Mouse (Mus musculus) myocyte (in vitro differentiated cells): ENCODE measurements around the gene Slc11a2.

Experiments used
- CEBPB ChIP-seq: IDR thresholded peaks from 2 replicates; pipeline ENCODE4 v1.6.1; 2011; ENCODE audit warnings: mild to moderate bottlenecking, moderate library complexity; ENCODE audit not compliant: poor library complexity, insufficient read depth, severe bottlenecking
- E2F4 ChIP-seq: IDR thresholded peaks from one replicate; pipeline ENCODE4 v1.6.1; 2011; ENCODE audit warnings: mild to moderate bottlenecking, control low read depth, moderate library complexity; ENCODE audit not compliant: insufficient read depth
- MAX ChIP-seq: IDR thresholded peaks from one replicate; pipeline ENCODE4 v1.6.1; 2011; ENCODE audit warnings: low read depth, mild to moderate bottlenecking, control low read depth
- MYOD1 ChIP-seq, 3 experiments: IDR thresholded peaks; one replicate each; pipeline ENCODE4 v1.6.1; 2011; ENCODE audit warnings: control low read depth in 2 of 3, low read depth in 2 of 3, mild to moderate bottlenecking in 2 of 3, moderate library complexity in 1 of 3; ENCODE audit not compliant: insufficient read length in 2 of 3, control insufficient read depth in 1 of 3
- MYOG ChIP-seq, 3 experiments: IDR thresholded peaks; one replicate each; pipeline ENCODE4 v1.6.1; 2011; ENCODE audit warnings: control low read depth in 2 of 3, low read depth in 2 of 3, mild to moderate bottlenecking in 2 of 3; ENCODE audit not compliant: insufficient read length in 2 of 3, control insufficient read depth in 1 of 3, insufficient read depth in 1 of 3
- POLR2A ChIP-seq: IDR thresholded peaks from one replicate; pipeline ENCODE4 v1.6.1; 2011; ENCODE audit warnings: low read depth, mild to moderate bottlenecking, control low read depth, moderate library complexity; ENCODE audit not compliant: insufficient read length
- POLR2AphosphoS2 ChIP-seq: IDR thresholded peaks from one replicate; pipeline ENCODE4 v1.6.1; 2011; ENCODE audit warnings: low read depth, control low read depth; ENCODE audit not compliant: insufficient read length
- REST ChIP-seq: IDR thresholded peaks from one replicate; pipeline ENCODE4 v1.6.1; 2011; ENCODE audit warnings: mild to moderate bottlenecking, control low read depth, moderate library complexity; ENCODE audit not compliant: insufficient read depth, insufficient read length
- SRF ChIP-seq: IDR thresholded peaks from one replicate; pipeline ENCODE4 v1.6.1; 2011; ENCODE audit warnings: low read depth; ENCODE audit not compliant: control insufficient read depth, insufficient read length
- TCF12 ChIP-seq: IDR thresholded peaks from one replicate; pipeline ENCODE4 v1.6.1; 2011; ENCODE audit warnings: mild to moderate bottlenecking, control low read depth; ENCODE audit not compliant: poor library complexity, insufficient read depth, severe bottlenecking
- TCF3 ChIP-seq: IDR thresholded peaks from one replicate; pipeline ENCODE4 v1.6.1; 2011; ENCODE audit warnings: low read depth, control low read depth; ENCODE audit not compliant: insufficient read length
- USF1 ChIP-seq: IDR thresholded peaks from one replicate; pipeline ENCODE4 v1.6.1; 2011; ENCODE audit warnings: low read depth, mild to moderate bottlenecking, control low read depth, moderate library complexity

DNA sequence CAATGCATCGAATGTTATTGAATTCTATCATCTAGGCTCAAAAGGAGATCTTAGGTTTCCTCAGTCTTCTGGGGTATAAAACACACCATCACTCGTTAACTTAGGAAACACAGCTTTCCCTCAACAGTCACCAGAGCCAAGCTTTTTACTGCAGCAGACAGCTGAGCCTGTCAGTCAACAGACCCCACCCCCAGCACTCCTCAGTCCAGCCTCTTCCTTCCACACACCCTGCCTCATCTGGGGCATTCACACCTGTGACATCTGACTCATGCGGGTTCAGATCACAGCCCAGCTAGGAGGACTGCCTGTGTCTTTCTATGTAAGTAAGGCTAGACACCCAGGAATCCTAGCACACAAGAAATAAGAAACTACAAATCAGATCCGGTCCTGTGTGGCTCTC is 10.9 kb downstream of the Slc11a2 start:
- TF ChIP-seq POLR2A (no peak), E2F4 (no peak), POLR2AphosphoS2 (no peak), TCF12 (peak; percentile 90), USF1 (no peak), SRF (no peak), MYOG (IDR thresholded peaks at IDR 0.05; ENCODE audit: control insufficient read depth in 1 of 3, insufficient read depth in 1 of 3, insufficient read length in 2 of 3, low read depth in 2 of 3) (peak; percentile 78 to 97 (median 97)), MAX (no peak), REST (no peak), TCF3 (peak; percentile 93), CEBPB (no peak), MYOD1 (IDR thresholded peaks at IDR 0.05; ENCODE audit: control insufficient read depth in 1 of 3, insufficient read length in 2 of 3, low read depth in 2 of 3) (peak; percentile 100)
